Comparison of ENCODE assay signal across 20 mouse cellular contexts in genomic region chr2:165964121-165964520, GRCm38 (mm10). TPM values are rescaled to one million over a fixed set of nuclear protein-coding genes. Genes with fewer than 3 reads are reported as not detected.
A peak's percentile ranks its signal among the peaks of the same experiment; 100 is the strongest.
DNase-seq lines count a peak whose midpoint lies in the region; ATAC-seq and TF ChIP-seq lines count a peak whose summit lies in the region.
"Had no signal": no experiment of that assay in that cellular context is flagged by ENCODE, and none has a peak within 500 bp of the region (broad histone marks: within the 10 kb centered on the region; RNA-seq: fewer than 3 reads in every experiment).

No protein-coding gene starts in this region.

- ATAC-seq in heart, embryonic 11.5 days (replicated peaks; ENCODE audit: insufficient number of reproducible peaks, low FRiP score, low TSS enrichment): no peak
- peak; percentile 90 for ATAC-seq in intestine, postnatal 0 days
- 0 out of 2 replicates have a peak, but pooled peaks have one; percentile 50 for ATAC-seq in kidney, embryonic 16.5 days (ENCODE audit: low FRiP score, low TSS enrichment)
- ATAC-seq in stomach, embryonic 15.5 days (ENCODE audit: insufficient read depth, low FRiP score, low read depth): peak; percentile 63
- ATAC-seq in liver, embryonic 11.5 days (replicated peaks; ENCODE audit: low FRiP score): no peak
- ATAC-seq: forebrain, postnatal 0 days; hindbrain, postnatal 0 days had no signal

- DNase-seq in heart, adult 11 months: no peak
- DNase-seq in urinary bladder, adult 2 months (ENCODE audit: low spot score): no peak
- DNase-seq in liver, embryonic 11.5 days (ENCODE audit: low spot score): no peak
- DNase-seq: adrenal gland, postnatal 36 days; cerebellum, adult 9-11 months; forebrain, postnatal 0 days; gastrocnemius, postnatal 10 days; heart, postnatal 4 days; layer of hippocampus, adult 9-11 months; lung, postnatal 10 days; thymus, adult 18-20 months had no signal

- WGBS in heart, embryonic 11.5 days (ENCODE audit: insufficient replicate concordance): 34% methylated on average over 4 of the region's 4 CpGs
- WGBS in intestine, postnatal 0 days: 24% methylated on average over 4 of the region's 4 CpGs
- WGBS in kidney, embryonic 16.5 days: 13% methylated on average over 4 of the region's 4 CpGs
- 45% methylated on average over 4 of the region's 4 CpGs for WGBS in stomach, embryonic 15.5 days
- 56% methylated on average over 4 of the region's 4 CpGs for WGBS in liver, embryonic 11.5 days

- H3K27ac ChIP-seq in heart, embryonic 11.5 days (ENCODE audit: low read depth, low read length): 0 out of 2 replicates have a peak overlapping the region, but pooled peaks have one; percentile 5
- H3K27ac ChIP-seq in intestine, postnatal 0 days (ENCODE audit: low read depth, low read length): peak overlapping the region; percentile 57; the same call in 1 of the 2 replicates
- peak overlapping the region; percentile 44 for H3K27ac ChIP-seq in kidney, embryonic 16.5 days (ENCODE audit: low read length)
- peak overlapping the region; percentile 44 for H3K27ac ChIP-seq in stomach, embryonic 15.5 days
- no peak overlapping the region for H3K27ac ChIP-seq in liver, embryonic 11.5 days (ENCODE audit: low read depth, low read length)
- H3K27ac ChIP-seq: hindbrain, postnatal 0 days; liver, embryonic 15.5 days; midbrain, embryonic 12.5 days had no signal

- H3K27me3 ChIP-seq in heart, embryonic 11.5 days (ENCODE audit: control insufficient read depth, insufficient read depth, low read length): no peaks in the 10 kb centered on the region
- no peaks in the 10 kb centered on the region for H3K27me3 ChIP-seq in intestine, postnatal 0 days (replicated peaks; ENCODE audit: control insufficient read depth, insufficient read depth, low read length)
- H3K27me3 ChIP-seq in kidney, embryonic 16.5 days (ENCODE audit: insufficient read depth, low read length): no peaks in the 10 kb centered on the region
- H3K27me3 ChIP-seq in stomach, embryonic 15.5 days (replicated peaks): no peaks in the 10 kb centered on the region
- no peaks in the 10 kb centered on the region for H3K27me3 ChIP-seq in liver, embryonic 11.5 days (replicated peaks; ENCODE audit: control insufficient read depth, insufficient read depth, low read length)
- H3K27me3 ChIP-seq: heart, embryonic 12.5 days; liver, embryonic 15.5 days; midbrain, embryonic 12.5 days had no signal

- H3K9me3 ChIP-seq in heart, embryonic 11.5 days (replicated peaks; ENCODE audit: control insufficient read depth, low read length): no peaks in the 10 kb centered on the region
- H3K9me3 ChIP-seq in intestine, postnatal 0 days (ENCODE audit: control insufficient read depth): no peaks in the 10 kb centered on the region
- no peaks in the 10 kb centered on the region for H3K9me3 ChIP-seq in kidney, embryonic 16.5 days (ENCODE audit: low read length)
- H3K9me3 ChIP-seq in stomach, embryonic 15.5 days: no peaks in the 10 kb centered on the region
- H3K9me3 ChIP-seq in liver, embryonic 11.5 days (ENCODE audit: control insufficient read depth, low read length): no peaks in the 10 kb centered on the region
- H3K9me3 ChIP-seq: G1E; heart, embryonic 12.5 days; liver, embryonic 15.5 days; midbrain, embryonic 12.5 days had no signal

- no peak for TF ChIP-seq CTCF in intestine, postnatal 0 days (IDR thresholded peaks at IDR 0.05; ENCODE audit: low read depth)

- no peak overlapping the region for H3K9ac ChIP-seq in heart, embryonic 11.5 days (ENCODE audit: low read depth, low read length)
- no peak overlapping the region for H3K9ac ChIP-seq in intestine, postnatal 0 days (ENCODE audit: low read depth, low read length)
- no peak overlapping the region for H3K9ac ChIP-seq in kidney, embryonic 16.5 days (replicated peaks; ENCODE audit: low read length)
- H3K9ac ChIP-seq in stomach, embryonic 15.5 days: no peak overlapping the region
- no peak overlapping the region for H3K9ac ChIP-seq in liver, embryonic 11.5 days (ENCODE audit: low read depth, low read length)
- H3K9ac ChIP-seq: forebrain, postnatal 0 days; heart, embryonic 12.5 days; liver, embryonic 15.5 days; midbrain, embryonic 12.5 days had no signal

- no peak overlapping the region for H3K4me2 ChIP-seq in heart, embryonic 11.5 days
- H3K4me2 ChIP-seq in intestine, postnatal 0 days (replicated peaks; ENCODE audit: low read depth): peak overlapping the region; percentile 4; the same call in 1 of the 2 replicates
- H3K4me2 ChIP-seq in kidney, embryonic 16.5 days (replicated peaks; ENCODE audit: low read depth, low read length): no peak overlapping the region
- no peak overlapping the region for H3K4me2 ChIP-seq in stomach, embryonic 15.5 days
- H3K4me2 ChIP-seq in liver, embryonic 11.5 days: no peak overlapping the region
- H3K4me2 ChIP-seq: heart, embryonic 12.5 days; liver, embryonic 15.5 days; midbrain, embryonic 12.5 days had no signal

- no peak overlapping the region for H3K4me3 ChIP-seq in heart, embryonic 11.5 days (ENCODE audit: low read depth, low read length)
- H3K4me3 ChIP-seq in intestine, postnatal 0 days (ENCODE audit: low read depth, low read length): no peak overlapping the region
- H3K4me3 ChIP-seq in kidney, embryonic 16.5 days (ENCODE audit: low read length): no peak overlapping the region
- H3K4me3 ChIP-seq in stomach, embryonic 15.5 days (replicated peaks): no peak overlapping the region
- H3K4me3 ChIP-seq in liver, embryonic 11.5 days (ENCODE audit: low read depth, low read length): no peak overlapping the region
- H3K4me3 ChIP-seq: heart, embryonic 12.5 days; liver, embryonic 15.5 days; midbrain, embryonic 12.5 days had no signal

- H3K36me3 ChIP-seq in heart, embryonic 11.5 days (ENCODE audit: control insufficient read depth, insufficient read depth, low read length): no peaks in the 10 kb centered on the region
- no peaks in the 10 kb centered on the region for H3K36me3 ChIP-seq in intestine, postnatal 0 days (ENCODE audit: control insufficient read depth, insufficient read depth)
- no peaks in the 10 kb centered on the region for H3K36me3 ChIP-seq in kidney, embryonic 16.5 days (ENCODE audit: insufficient read depth, low read length)
- H3K36me3 ChIP-seq in stomach, embryonic 15.5 days: no peaks in the 10 kb centered on the region
- H3K36me3 ChIP-seq in liver, embryonic 11.5 days (ENCODE audit: control insufficient read depth, insufficient read depth, low read length): no peaks in the 10 kb centered on the region
- H3K36me3 ChIP-seq: G1E; heart, embryonic 12.5 days; liver, embryonic 15.5 days; midbrain, embryonic 12.5 days had no signal

- peaks cover 21% of the 10 kb centered on the region for H3K4me1 ChIP-seq in heart, embryonic 11.5 days (ENCODE audit: control insufficient read depth, insufficient read depth, low read length)
- no peaks in the 10 kb centered on the region for H3K4me1 ChIP-seq in intestine, postnatal 0 days (replicated peaks; ENCODE audit: control insufficient read depth, insufficient read depth, low read length)
- H3K4me1 ChIP-seq in kidney, embryonic 16.5 days (ENCODE audit: insufficient read depth, low read length): peaks cover 5% of the 10 kb centered on the region
- H3K4me1 ChIP-seq in stomach, embryonic 15.5 days: peaks cover 5% of the 10 kb centered on the region; the same call in 1 of the 2 replicates
- peaks cover 28% of the 10 kb centered on the region for H3K4me1 ChIP-seq in liver, embryonic 11.5 days (replicated peaks; ENCODE audit: control insufficient read depth, insufficient read depth, low read length)

RNA-seq across cellular contexts. Expression of gene Ncoa3, which starts 28.3 kb away (rescaled TPM):
- polyA plus RNA-seq in heart, embryonic 11.5 days (2014; fragmentation: Nextera tagmentation; extraction: Ambion mirVana): 14.2 and 15.6 TPM in 2 replicates
- polyA plus RNA-seq in intestine, postnatal 0 days (2015; fragmentation: Nextera tagmentation; extraction: Ambion mirVana): 4.7 and 5.7 TPM in 2 replicates
- 19.1 and 22.8 TPM in 2 replicates for polyA plus RNA-seq in kidney, embryonic 16.5 days (2015; fragmentation: Nextera tagmentation; extraction: Ambion mirVana)
- polyA plus RNA-seq in stomach, embryonic 15.5 days (2015; fragmentation: Nextera tagmentation; extraction: Ambion mirVana): 12.9 and 14.1 TPM in 2 replicates
- 34.9 and 36.8 TPM in 2 replicates for polyA plus RNA-seq in urinary bladder, adult 2 months (2012; rRNA removed)
- 15.2 and 16.6 TPM in 2 replicates for polyA plus RNA-seq in liver, embryonic 11.5 days (2014; fragmentation: Nextera tagmentation; extraction: Ambion mirVana)

Comparison
In these comparisons a context has a peak if more than half of its experiments do, and no peak if none do; other contexts are left out.
1. ATAC-seq: peak in intestine, postnatal 0 days (single experiment), kidney, embryonic 16.5 days (single experiment) and stomach, embryonic 15.5 days (single experiment); none in heart, embryonic 11.5 days (single experiment) and liver, embryonic 11.5 days (single experiment).